Mouse (Mus musculus) regulatory T cell (primary cell): ENCODE measurements at regions not wholly inside any gene's neighbourhood (a gene's known extent, or its start where the extent isn't known, plus 50 kb on each side); places are given as distances from the start of the nearest gene placed in this dataset.

ENCODE experiments used
- in situ Hi-C: fragments of 300-600 bp; cut with MboI, MseI; formaldehyde crosslinking; loops from one replicate; pipeline ENCODE4 v1.15.1; 2025; ENCODE audit warnings: high pct_unique_total_duplicates

DNA sequence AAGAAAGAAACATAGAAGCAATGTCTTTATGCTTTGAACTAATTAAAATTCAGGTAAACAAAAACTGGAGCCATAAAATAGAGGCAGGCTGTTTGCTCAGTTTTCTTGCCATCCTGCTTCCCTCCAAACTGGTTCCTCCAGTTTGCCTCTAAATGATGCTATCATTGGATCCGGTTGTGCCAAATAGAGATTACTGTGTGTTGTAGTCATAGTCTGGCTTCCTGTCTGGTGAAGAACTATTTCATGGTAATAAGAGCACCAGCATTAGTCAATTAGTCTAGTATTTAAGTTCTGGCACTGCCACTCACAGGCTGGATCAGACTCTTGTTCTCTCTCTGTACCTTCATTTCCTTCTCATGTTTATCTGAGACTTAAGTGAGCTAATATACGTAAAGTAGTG lies 141.9 kb upstream of the Rasa1 start:
- in situ Hi-C loops = loop anchor here (5.0 kb wide), 1 partner anchor 71 kb away; no protein-coding TSS in a partner anchor

DNA sequence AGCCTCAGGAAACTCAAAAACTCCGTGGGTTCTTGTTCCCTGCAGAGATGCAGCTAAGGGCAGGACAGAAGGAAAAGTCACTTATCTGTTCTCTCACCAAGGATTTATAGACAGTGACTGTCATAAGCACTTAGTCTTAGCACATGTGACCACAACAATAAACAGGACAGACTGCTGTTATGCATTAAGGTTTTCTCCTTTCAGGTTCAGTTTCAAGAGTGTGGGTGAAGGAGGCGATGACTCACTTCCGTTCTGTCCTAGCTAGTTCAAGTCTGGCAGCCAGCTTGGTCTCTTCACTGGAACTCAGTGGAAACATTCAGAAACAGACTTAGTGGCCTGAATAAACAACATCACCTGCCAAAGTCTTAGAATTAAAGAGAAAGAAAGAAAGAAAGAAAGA lies 141.1 kb upstream of the Rasa1 start:
- in situ Hi-C loops = loop anchor here (5.0 kb wide), 1 partner anchor 72 kb away; no protein-coding TSS in a partner anchor

DNA sequence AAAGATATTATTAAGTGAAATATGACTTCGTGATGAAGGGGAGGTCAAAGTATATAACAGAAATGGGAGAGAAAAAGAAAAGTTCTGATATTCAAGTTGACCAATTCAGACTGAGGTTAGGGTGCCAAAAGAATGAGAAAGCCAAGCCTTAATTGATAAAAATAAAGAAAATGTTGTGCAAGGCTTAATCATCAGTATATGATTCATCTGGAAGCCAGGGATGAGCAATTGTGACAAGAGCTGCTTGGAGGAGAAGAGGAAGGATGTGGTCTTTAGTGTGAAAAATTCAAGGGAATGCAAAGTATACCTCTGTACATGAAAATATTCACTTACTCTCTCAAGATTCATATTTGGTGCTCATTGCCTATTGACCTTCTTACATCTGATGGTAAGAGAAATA lies 129.7 kb upstream of the Rasa1 start:
- in situ Hi-C loops = no loop called here

DNA sequence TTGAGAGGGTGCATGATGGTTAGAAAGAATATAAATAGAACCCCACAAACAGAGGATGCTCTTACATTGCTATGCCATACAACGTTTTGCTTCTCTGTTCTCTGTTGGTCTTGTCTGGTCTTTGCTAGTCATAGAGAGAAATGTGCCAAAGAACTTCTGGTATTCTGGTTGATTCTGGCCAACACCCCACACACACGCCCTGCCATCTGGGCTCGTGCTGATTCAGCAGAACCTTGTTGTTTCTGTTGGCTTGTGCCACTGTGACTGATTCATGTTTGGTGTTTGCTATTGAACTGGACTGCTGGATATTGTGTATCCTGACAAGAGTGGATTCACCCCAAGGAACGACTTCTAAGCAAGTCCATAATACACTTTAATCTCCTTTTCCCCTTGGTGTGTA lies 126.0 kb upstream of the Rasa1 start:
- in situ Hi-C loops = no loop called here

DNA sequence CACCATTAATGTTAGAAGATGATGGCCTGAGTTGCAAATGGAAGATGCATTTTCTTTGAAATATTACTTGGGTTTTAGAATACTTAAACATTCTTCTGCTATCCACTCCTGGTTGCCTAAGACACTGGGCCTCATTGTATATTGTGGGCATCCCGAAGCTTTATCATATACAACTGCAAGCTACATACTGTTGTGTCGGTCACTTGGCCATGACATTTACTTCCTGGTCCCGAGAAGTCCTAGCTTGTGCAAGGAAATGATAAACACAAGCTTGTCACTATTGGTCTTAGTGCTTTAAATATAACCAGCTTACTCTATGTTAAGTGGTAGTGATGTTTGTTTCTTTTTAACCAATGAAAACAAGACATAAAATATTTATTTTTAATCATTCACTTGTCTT lies 122.4 kb upstream of the Rasa1 start:
- in situ Hi-C loops = no loop called here

DNA sequence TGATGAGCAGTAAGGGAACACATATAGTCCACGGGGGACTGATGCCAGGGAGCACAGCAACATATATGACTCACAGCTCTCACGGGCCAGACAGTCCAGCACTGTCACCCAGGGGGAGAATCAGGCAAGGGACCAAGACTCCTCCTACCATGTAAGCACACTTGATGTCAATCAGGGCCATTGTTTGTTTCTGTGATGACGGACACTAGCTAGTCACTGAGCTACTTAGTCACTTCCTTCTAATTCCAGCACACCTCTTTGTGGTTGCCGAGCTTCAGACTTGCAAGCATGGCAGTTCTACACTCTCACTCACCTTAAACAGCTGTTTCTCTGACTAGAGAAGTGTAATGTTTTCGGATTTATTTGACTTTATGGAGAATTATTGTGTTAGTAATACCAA lies 109.9 kb upstream of the Rasa1 start:
- in situ Hi-C loops = no loop called here

DNA sequence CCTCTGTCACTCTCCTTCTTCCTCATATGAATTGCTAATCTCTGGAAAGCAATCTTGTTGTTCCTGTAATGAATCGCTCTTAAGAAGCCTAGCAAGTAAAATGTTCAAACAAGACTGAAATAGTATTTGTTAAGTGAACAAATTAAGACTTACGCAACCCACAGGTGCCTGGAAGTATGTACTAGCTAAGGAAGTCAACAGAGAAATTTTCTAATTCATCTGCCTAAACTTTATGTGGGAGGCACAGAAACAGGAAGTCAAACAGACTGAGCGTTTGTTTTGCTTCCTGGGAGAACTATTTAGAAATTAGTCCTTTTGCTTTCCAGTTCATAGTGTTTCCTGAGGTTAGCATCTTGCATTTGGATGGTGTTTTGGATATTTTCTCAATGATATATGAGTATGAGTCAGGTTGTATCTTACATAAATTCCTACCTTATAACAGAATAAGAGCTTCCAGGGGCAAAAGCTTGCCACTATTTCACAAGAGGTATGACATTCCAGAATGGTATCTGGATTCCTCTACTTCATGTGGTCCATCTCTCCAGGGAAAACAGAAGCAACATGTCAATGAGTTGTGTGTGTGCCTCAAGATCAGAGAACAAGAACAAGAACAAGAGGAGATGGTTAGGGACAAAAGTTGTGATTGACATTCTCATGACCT lies 87.5 kb upstream of the Rasa1 start:
- in situ Hi-C loops = no loop called here

DNA sequence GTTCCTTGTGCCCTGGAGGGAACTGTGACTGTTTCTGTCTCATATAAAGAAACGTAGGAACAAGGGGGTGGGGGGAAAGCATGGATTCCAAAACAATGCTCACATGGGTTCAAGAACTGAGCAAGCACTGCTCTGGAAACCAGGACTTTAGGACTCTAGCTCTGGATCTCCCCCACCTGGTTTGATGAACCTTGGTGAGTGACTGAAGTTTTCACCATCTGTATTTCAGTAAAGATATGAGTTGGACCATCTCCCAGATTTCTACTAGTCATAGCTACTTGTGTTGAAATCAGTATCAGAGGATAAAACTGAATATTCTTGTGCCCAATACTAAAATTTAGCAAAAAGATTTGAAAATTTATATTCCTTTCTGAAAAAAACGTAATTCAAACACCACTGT lies 70.7 kb upstream of the Rasa1 start:
- in situ Hi-C loops = no loop called here

DNA sequence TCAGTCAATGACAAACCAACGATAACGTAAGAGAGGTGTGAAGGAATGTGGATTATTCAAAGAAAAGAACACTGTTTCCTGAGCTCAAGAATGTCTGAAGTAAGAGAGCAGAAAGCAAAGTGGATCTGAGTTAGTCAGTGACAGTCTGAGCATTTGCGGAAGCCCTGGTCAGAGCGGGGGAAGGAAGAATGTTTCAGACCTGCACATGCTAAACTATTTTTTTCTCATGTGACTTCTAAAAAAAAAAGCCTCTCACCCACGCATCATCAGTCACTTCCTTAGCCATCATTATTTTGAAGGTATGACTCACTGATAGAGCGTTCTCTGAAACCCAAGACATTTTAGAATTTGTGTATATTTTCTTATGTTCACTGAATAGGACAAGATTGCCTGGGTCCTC lies 70.2 kb upstream of the Rasa1 start:
- in situ Hi-C loops = no loop called here

DNA sequence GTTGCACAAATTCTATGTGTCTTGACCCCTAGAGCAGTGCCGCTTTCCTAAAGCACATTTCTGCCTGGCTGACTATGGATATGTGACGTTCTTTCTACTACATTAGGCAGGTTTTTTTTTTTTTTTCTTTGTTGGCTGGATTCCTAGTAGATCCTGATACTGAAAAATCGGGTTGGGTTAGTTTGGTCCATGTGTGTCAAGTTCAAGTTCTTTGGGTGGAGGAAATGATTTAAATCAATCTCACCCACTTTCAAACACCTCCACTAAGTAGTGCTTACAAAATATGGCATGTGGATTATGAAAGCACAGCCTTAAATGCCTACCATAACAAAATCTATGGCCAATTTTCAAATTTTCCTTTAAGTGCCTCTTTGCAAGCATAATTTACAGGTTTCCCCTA lies 63.1 kb upstream of the Rasa1 start:
- in situ Hi-C loops = no loop called here
